In the genomic region with DNA sequence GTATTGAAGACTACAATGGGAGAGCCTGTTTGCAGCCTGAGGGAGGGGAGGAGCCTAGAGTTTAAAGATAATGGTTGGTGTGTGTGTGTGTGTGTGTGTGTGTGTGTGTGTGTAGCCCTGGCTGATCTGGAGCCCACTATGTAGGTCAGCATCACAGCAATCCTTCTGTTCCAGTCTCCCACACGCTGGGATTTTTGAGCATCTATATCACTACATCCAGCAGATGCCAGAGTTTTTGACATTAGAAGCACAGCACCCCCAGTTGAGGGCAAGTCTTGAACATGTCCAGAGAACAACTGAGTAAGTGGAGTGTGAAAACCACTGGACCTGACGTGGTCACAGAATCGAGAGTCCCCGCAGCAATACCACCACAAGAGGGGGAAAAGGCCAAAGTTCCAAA, we compare ENCODE assay signal across 9 mouse cellular contexts. TPM values are rescaled to one million over a fixed set of nuclear protein-coding genes. Genes with fewer than 3 reads are reported as not detected.
A peak's percentile ranks its signal among the peaks of the same experiment; 100 is the strongest.
DNase-seq lines count a peak whose midpoint lies in the region; ATAC-seq lines count a peak whose summit lies in the region.
"Had no signal": no experiment of that assay in that cellular context is flagged by ENCODE, and none has a peak within 500 bp of the region (broad histone marks: within the 10 kb centered on the region; RNA-seq: fewer than 3 reads in every experiment).

No protein-coding gene starts in this region.

- no peak overlapping the region for H3K27ac ChIP-seq in heart, embryonic 13.5 days (replicated peaks)
- H3K27ac ChIP-seq in midbrain, embryonic 12.5 days (replicated peaks) = no peak overlapping the region
- no peak overlapping the region for H3K27ac ChIP-seq in midbrain, embryonic 11.5 days (ENCODE audit: low read depth, low read length)
- H3K27ac ChIP-seq in limb, embryonic 12.5 days = no peak overlapping the region

- no peaks in the 10 kb centered on the region for H3K36me3 ChIP-seq in heart, embryonic 13.5 days
- H3K36me3 ChIP-seq in midbrain, embryonic 12.5 days = no peaks in the 10 kb centered on the region
- H3K36me3 ChIP-seq in midbrain, embryonic 11.5 days (ENCODE audit: control insufficient read depth, insufficient read depth, low read length) = no peaks in the 10 kb centered on the region
- H3K36me3 ChIP-seq in limb, embryonic 12.5 days = peaks cover 7% of the 10 kb centered on the region; the same call in 1 of the 2 replicates

- peaks cover 53% of the 10 kb centered on the region for H3K4me1 ChIP-seq in heart, embryonic 13.5 days
- H3K4me1 ChIP-seq in midbrain, embryonic 12.5 days = peaks cover 26% of the 10 kb centered on the region
- H3K4me1 ChIP-seq in midbrain, embryonic 11.5 days (ENCODE audit: control insufficient read depth, insufficient read depth, low read length) = peaks cover 11% of the 10 kb centered on the region
- peaks cover 53% of the 10 kb centered on the region for H3K4me1 ChIP-seq in limb, embryonic 12.5 days (replicated peaks)

- H3K9ac ChIP-seq in heart, embryonic 13.5 days = no peak overlapping the region
- H3K9ac ChIP-seq in midbrain, embryonic 12.5 days (replicated peaks) = no peak overlapping the region
- no peak overlapping the region for H3K9ac ChIP-seq in midbrain, embryonic 11.5 days (ENCODE audit: low read length)
- H3K9ac ChIP-seq in limb, embryonic 12.5 days (replicated peaks) = no peak overlapping the region

- no peak for ATAC-seq in heart, embryonic 13.5 days (ENCODE audit: extremely low read depth, insufficient number of reproducible peaks, low FRiP score, low TSS enrichment)
- ATAC-seq in midbrain, embryonic 12.5 days (ENCODE audit: low FRiP score, low read depth) = no peak
- no peak for ATAC-seq in midbrain, embryonic 11.5 days (ENCODE audit: low FRiP score)
- no peak for ATAC-seq in limb, embryonic 12.5 days (ENCODE audit: insufficient number of reproducible peaks, insufficient read depth, low FRiP score, low TSS enrichment, low read depth)

- 0 out of 2 replicates have a peak overlapping the region, but pooled peaks have one; percentile 86 for H3K4me3 ChIP-seq in heart, embryonic 13.5 days
- H3K4me3 ChIP-seq in midbrain, embryonic 12.5 days = no peak overlapping the region
- no peak overlapping the region for H3K4me3 ChIP-seq in midbrain, embryonic 11.5 days (ENCODE audit: low read depth, low read length)
- peak overlapping the region; percentile 70 for H3K4me3 ChIP-seq in limb, embryonic 12.5 days (replicated peaks)

- WGBS in heart, embryonic 13.5 days = 53% methylated on average over 4 of the region's 4 CpGs
- WGBS in midbrain, embryonic 12.5 days = 36% methylated on average over 4 of the region's 4 CpGs
- 46% methylated on average over 4 of the region's 4 CpGs for WGBS in midbrain, embryonic 11.5 days
- 58% methylated on average over 4 of the region's 4 CpGs for WGBS in limb, embryonic 12.5 days

- H3K27me3 ChIP-seq in heart, embryonic 13.5 days (replicated peaks) = no peaks in the 10 kb centered on the region
- H3K27me3 ChIP-seq in midbrain, embryonic 12.5 days = peaks cover 25% of the 10 kb centered on the region
- peaks cover 12% of the 10 kb centered on the region for H3K27me3 ChIP-seq in midbrain, embryonic 11.5 days (ENCODE audit: control insufficient read depth, insufficient read depth, low read length)
- peaks cover 27% of the 10 kb centered on the region; the same call in 1 of the 2 replicates for H3K27me3 ChIP-seq in limb, embryonic 12.5 days

- no peaks in the 10 kb centered on the region for H3K9me3 ChIP-seq in heart, embryonic 13.5 days
- no peaks in the 10 kb centered on the region for H3K9me3 ChIP-seq in midbrain, embryonic 12.5 days
- no peaks in the 10 kb centered on the region for H3K9me3 ChIP-seq in midbrain, embryonic 11.5 days (ENCODE audit: control insufficient read depth, low read length)
- H3K9me3 ChIP-seq in limb, embryonic 12.5 days = no peaks in the 10 kb centered on the region

- no peak for DNase-seq in heart, adult 18-20 months
- DNase-seq in midbrain, embryonic 11.5 days (ENCODE audit: low spot score, missing footprints) = no peak
- DNase-seq in retina, embryonic 14.5 days (ENCODE audit: low spot score) = peak; percentile 51
- no peak for DNase-seq in spleen, adult 12 weeks (ENCODE audit: low spot score)
- DNase-seq in ovary, adult 18-20 months (ENCODE audit: low spot score) = no peak
- DNase-seq: liver had no signal

- H3K4me2 ChIP-seq in heart, embryonic 13.5 days = peak overlapping the region; percentile 93
- H3K4me2 ChIP-seq in midbrain, embryonic 12.5 days (replicated peaks) = peak overlapping the region; percentile 9; the same call in 1 of the 2 replicates
- H3K4me2 ChIP-seq in midbrain, embryonic 11.5 days = no peak overlapping the region
- peak overlapping the region; percentile 85 for H3K4me2 ChIP-seq in limb, embryonic 12.5 days

RNA-seq across cellular contexts. Expression of a gene that starts 4.2 kb away (rescaled TPM):
- 144 and 148 TPM in 2 replicates for polyA plus RNA-seq in heart, embryonic 13.5 days (2015; fragmentation: Nextera tagmentation; extraction: Ambion mirVana)
- total RNA-seq in heart, adult 18-20 months (2021) = 10 to 100 TPM; 20.7 to 29.5 TPM
- polyA plus RNA-seq in midbrain, embryonic 12.5 days (2016; fragmentation: Nextera tagmentation; extraction: Ambion mirVana) = 63.8 and 78.8 TPM in 2 replicates
- 63.8 and 70.3 TPM in 2 replicates for polyA plus RNA-seq in midbrain, embryonic 11.5 days (2014; fragmentation: Nextera tagmentation; extraction: Ambion mirVana)
- polyA plus RNA-seq in limb, embryonic 12.5 days (2016; fragmentation: Nextera tagmentation; extraction: Ambion mirVana) = 180 and 186 TPM in 2 replicates

Comparison
In these comparisons a context has a peak if more than half of its experiments do, and no peak if none do; other contexts are left out.
1. H3K4me3 ChIP-seq: peak in heart, embryonic 13.5 days (single experiment) and limb, embryonic 12.5 days (single experiment); none in midbrain, embryonic 12.5 days (single experiment) and midbrain, embryonic 11.5 days (single experiment).